Mouse (Mus musculus) mouse embryonic stem cell (cell line): ENCODE data around the gene Asb16.

ENCODE experiments used
- in situ Hi-C, 2 experiments: fragments of 300-500 bp; cut with MboI; formaldehyde crosslinking; loops; 1 replicate in 1 of 2; 3 replicates in 1 of 2; pipeline ENCODE4 v1.14.3; 2019 to 2020; ENCODE audit warnings: low sequenced_read_pairs in 2 of 2, low pct_unique_long_range_greater_than_20kb in 1 of 2, mixed read lengths in 1 of 2; ENCODE audit not compliant: unreplicated experiment in 1 of 2

Gene Asb16

GRCm38 (mm10) chr11:102297577-102298556 is 29.3 kb downstream of the Asb16 start:
- in situ Hi-C loops, result loop anchor here (5.0 to 10.0 kb wide), 2 partner anchors 134 to 137 kb away; partner anchors contain the start of gene Grn (in 2 of the 2)

- in situ Hi-C loops, result loop anchor here (5.0 to 10.0 kb wide), 3 partner anchors 112 to 135 kb away; partner anchors contain the start of gene Grn (in 2 of the 2)
These were observed 31.3 kb downstream of the Asb16 start for GRCm38 (mm10) chr11:102299839-102300238.

GRCm38 (mm10) chr11:102304141-102304540 is 35.6 kb downstream of the Asb16 start:
- in situ Hi-C loops, result loop anchor here in 1 of 2 experiments (5.0 kb wide), 1 partner anchor 108 kb away; no protein-coding TSS in a partner anchor

- in situ Hi-C loops, result no loop called here
These were observed 36.8 kb downstream of the Asb16 start for GRCm38 (mm10) chr11:102305359-102305758.

- in situ Hi-C loops, result no loop called here
These were observed 39.6 kb downstream of the Asb16 start for GRCm38 (mm10) chr11:102308104-102308503.

- in situ Hi-C loops, result no loop called here
These were observed 40.4 kb downstream of the Asb16 start for GRCm38 (mm10) chr11:102308979-102309378.

- in situ Hi-C loops, result no loop called here
These were observed 41.5 kb downstream of the Asb16 start for GRCm38 (mm10) chr11:102309821-102310617.

GRCm38 (mm10) chr11:102310768-102311695 is 42.5 kb downstream of the Asb16 start:
- in situ Hi-C loops, result no loop called here

GRCm38 (mm10) chr11:102311966-102312365 is 43.4 kb downstream of the Asb16 start:
- in situ Hi-C loops, result no loop called here

GRCm38 (mm10) chr11:102312586-102312985 is 44.0 kb downstream of the Asb16 start:
- in situ Hi-C loops, result no loop called here

- in situ Hi-C loops, result no loop called here
These were observed 45.8 kb downstream of the Asb16 start for GRCm38 (mm10) chr11:102314321-102314720.

GRCm38 (mm10) chr11:102315690-102316571 is 47.4 kb downstream of the Asb16 start:
- in situ Hi-C loops, result no loop called here

GRCm38 (mm10) chr11:102316572-102317297 is 48.2 kb downstream of the Asb16 start:
- in situ Hi-C loops, result no loop called here

GRCm38 (mm10) chr11:102317298-102317900 is 48.9 kb downstream of the Asb16 start:
- in situ Hi-C loops, result no loop called here

GRCm38 (mm10) chr11:102317901-102318575 is 49.5 kb downstream of the Asb16 start:
- in situ Hi-C loops, result no loop called here
